Mouse (Mus musculus): ENCODE results near the gene 2010111I01Rik. TPM values are rescaled to one million over a fixed set of nuclear protein-coding genes. Genes with fewer than 3 reads are reported as not detected.
"Not testable (repeated sequence)": the region's sequence is repeated elsewhere in the genome, so short reads cannot be mapped to it uniquely, and the experiment has no call there.

Gene 2010111I01Rik
- polyA plus RNA-seq, 1 experiment, result 84.5 TPM

DNA sequence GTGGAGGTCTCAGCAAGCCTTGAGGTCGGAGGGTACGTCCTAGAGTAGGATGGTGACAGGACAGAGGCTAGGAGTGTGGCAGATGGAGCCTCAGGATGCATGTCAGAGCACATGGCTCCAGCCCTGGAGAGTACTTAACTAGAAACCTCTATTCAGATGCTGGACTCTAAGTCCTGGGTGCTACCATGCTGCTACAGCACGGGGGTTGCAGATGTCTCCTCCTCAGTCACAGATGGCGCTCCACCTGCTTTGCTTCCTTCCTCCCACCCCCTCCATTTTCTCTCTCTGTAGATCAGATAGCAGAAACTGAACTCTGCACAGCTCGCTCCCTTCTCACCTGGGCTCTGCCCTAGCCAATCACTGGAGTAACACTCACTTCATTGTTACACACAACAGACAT is 342.1 kb downstream of the 2010111I01Rik start:
- Histone ChIP-seq H3K27ac (ENCODE audit: insufficient read depth, low read depth, low read length) (no peak overlapping the region), H3K27me3 (replicated peaks; ENCODE audit: control insufficient read depth, insufficient read depth, low read length) (no peaks in the 10 kb centered on the region), H3K4me3 (ENCODE audit: insufficient read depth, low read depth, low read length) (no peak overlapping the region), H3K36me3 (ENCODE audit: control insufficient read depth, insufficient read depth, low read length) (no peaks in the 10 kb centered on the region), H3K4me1 (ENCODE audit: control insufficient read depth, insufficient read depth, low read length) (peaks cover 8% of the 10 kb centered on the region; the same call in 1 of the 2 replicates)
- TF ChIP-seq CTCF (conservative IDR thresholded peaks at IDR 0.05; ENCODE audit: insufficient read depth, insufficient read length, low read depth, low read length) (no peak), POLR2A (IDR thresholded peaks at IDR 0.05; ENCODE audit: low read depth, low read length) (no peak)
- WGBS, result 86% methylated on average over 5 of the region's 5 CpGs
- no peak for DNase-seq

- TF ChIP-seq POLR2A (IDR thresholded peaks at IDR 0.05; ENCODE audit: low read depth, low read length) (no peak), CTCF (conservative IDR thresholded peaks at IDR 0.05; ENCODE audit: insufficient read depth, insufficient read length, low read depth, low read length) (no peak)
- H3K4me1 ChIP-seq (ENCODE audit: control insufficient read depth, insufficient read depth, low read length), result peaks cover 21% of the 10 kb centered on the region
Measured at GRCm38 (mm10) chr13:63309563-63309962, 344.9 kb downstream of the 2010111I01Rik start.

GRCm38 (mm10) chr13:63311156-63311555 is 346.5 kb downstream of the 2010111I01Rik start:
- WGBS, result 37% methylated on average over 2 of the region's 2 CpGs
- peak; percentile 48 for DNase-seq
- Histone ChIP-seq H3K27ac (ENCODE audit: insufficient read depth, low read depth, low read length) (no peak overlapping the region), H3K4me1 (ENCODE audit: control insufficient read depth, insufficient read depth, low read length) (peaks cover 28% of the 10 kb centered on the region), H3K4me3 (ENCODE audit: insufficient read depth, low read depth, low read length) (no peak overlapping the region), H3K36me3 (ENCODE audit: control insufficient read depth, insufficient read depth, low read length) (no peaks in the 10 kb centered on the region), H3K27me3 (replicated peaks; ENCODE audit: control insufficient read depth, insufficient read depth, low read length) (no peaks in the 10 kb centered on the region)
- TF ChIP-seq CTCF (conservative IDR thresholded peaks at IDR 0.05; ENCODE audit: insufficient read depth, insufficient read length, low read depth, low read length), result no peak
- no peak for TF ChIP-seq POLR2A (IDR thresholded peaks at IDR 0.05; ENCODE audit: low read depth, low read length)

More at GRCm38 (mm10) chr13:63309563-63309962, 344.9 kb downstream of the 2010111I01Rik start:
- H3K36me3 ChIP-seq (ENCODE audit: control insufficient read depth, insufficient read depth, low read length), result no peaks in the 10 kb centered on the region
- no peak for DNase-seq
- 79% methylated on average over 3 of the region's 3 CpGs for WGBS
- no peak overlapping the region for H3K4me3 ChIP-seq (ENCODE audit: insufficient read depth, low read depth, low read length)
- H3K27me3 ChIP-seq (replicated peaks; ENCODE audit: control insufficient read depth, insufficient read depth, low read length), result no peaks in the 10 kb centered on the region
- no peak overlapping the region for H3K27ac ChIP-seq (ENCODE audit: insufficient read depth, low read depth, low read length)

- no peaks in the 10 kb centered on the region for H3K27me3 ChIP-seq (replicated peaks; ENCODE audit: control insufficient read depth, insufficient read depth, low read length)
- DNase-seq, result peak; percentile 77
- no peaks in the 10 kb centered on the region for H3K36me3 ChIP-seq (ENCODE audit: control insufficient read depth, insufficient read depth, low read length)
- 65% methylated on average over 1 of the region's 1 CpGs for WGBS
- no peak for TF ChIP-seq CTCF (conservative IDR thresholded peaks at IDR 0.05; ENCODE audit: insufficient read depth, insufficient read length, low read depth, low read length)
- no peak for TF ChIP-seq POLR2A (IDR thresholded peaks at IDR 0.05; ENCODE audit: low read depth, low read length)
- peak overlapping the region; percentile 15; the same call in 1 of the 2 replicates for H3K27ac ChIP-seq (ENCODE audit: insufficient read depth, low read depth, low read length)
- peaks cover 28% of the 10 kb centered on the region for H3K4me1 ChIP-seq (ENCODE audit: control insufficient read depth, insufficient read depth, low read length)
- no peak overlapping the region for H3K4me3 ChIP-seq (ENCODE audit: insufficient read depth, low read depth, low read length)
Measured at GRCm38 (mm10) chr13:63313247-63313646, 348.6 kb downstream of the 2010111I01Rik start.

DNA sequence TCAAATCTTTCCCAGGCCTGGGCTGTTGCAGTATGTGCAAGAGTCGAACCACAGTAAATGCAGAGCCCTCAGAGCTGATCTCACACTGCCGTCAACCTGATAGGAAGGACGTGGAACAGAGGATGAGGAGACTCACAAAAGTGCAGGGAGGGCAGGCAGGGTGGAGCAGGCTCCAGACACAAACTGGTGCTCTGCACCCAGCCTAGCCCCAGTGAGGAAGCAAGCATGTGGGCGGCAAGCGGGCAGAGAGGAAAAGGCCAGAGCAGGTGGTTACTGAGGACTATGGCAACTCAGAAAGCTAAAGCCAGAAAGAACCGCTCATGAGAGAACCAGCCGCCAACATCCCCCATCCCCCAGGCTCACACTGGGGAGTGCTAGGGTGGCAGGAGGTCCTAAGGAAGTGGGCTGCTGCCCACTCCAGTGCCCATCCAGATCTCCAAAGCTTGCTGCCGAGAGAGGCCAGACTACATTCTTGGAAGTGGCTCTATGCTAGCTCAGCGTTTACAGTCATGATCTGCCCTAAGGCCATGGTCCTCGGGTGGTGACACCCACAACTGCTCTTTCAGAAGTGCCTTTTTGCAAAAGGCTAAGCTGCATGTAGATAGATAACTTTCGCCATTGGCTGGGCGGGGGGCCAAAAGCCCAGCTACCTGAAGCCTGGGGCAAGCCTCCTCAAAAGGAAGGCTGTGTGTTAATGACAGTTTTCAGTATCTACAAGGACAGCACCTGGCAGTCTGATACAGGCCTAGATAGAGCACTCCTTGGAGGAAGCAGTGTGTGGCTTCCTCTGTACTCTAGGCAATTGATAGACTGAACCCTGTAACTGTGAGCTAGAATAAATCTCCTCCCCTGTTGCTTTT is 349.3 kb downstream of the 2010111I01Rik start:
- Histone ChIP-seq H3K4me1 (ENCODE audit: control insufficient read depth, insufficient read depth, low read length) (peaks cover 28% of the 10 kb centered on the region), H3K27me3 (replicated peaks; ENCODE audit: control insufficient read depth, insufficient read depth, low read length) (no peaks in the 10 kb centered on the region), H3K4me3 (ENCODE audit: insufficient read depth, low read depth, low read length) (no peak overlapping the region), H3K36me3 (ENCODE audit: control insufficient read depth, insufficient read depth, low read length) (no peaks in the 10 kb centered on the region), H3K27ac (ENCODE audit: insufficient read depth, low read depth, low read length) (no peak overlapping the region)
- 50% methylated on average over 12 of the region's 12 CpGs for WGBS
- TF ChIP-seq POLR2A (IDR thresholded peaks at IDR 0.05; ENCODE audit: low read depth, low read length) (no peak), CTCF (conservative IDR thresholded peaks at IDR 0.05; ENCODE audit: insufficient read depth, insufficient read length, low read depth, low read length) (no peak)
- DNase-seq, result peak; percentile 46

DNA sequence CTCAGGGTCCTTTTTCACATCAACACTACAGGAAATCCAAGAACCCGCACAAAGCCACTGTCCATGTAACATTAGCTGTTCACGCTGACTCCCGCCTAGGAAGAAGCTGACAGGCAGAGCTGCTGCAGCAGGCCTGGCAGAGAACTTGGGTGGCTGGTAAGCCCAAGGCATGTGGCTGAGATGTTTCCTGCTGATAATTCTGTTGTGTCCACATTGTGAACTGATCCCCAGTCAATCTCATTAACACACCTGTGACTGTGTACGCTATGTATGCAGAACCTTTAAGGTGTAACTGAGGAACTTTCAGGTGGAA is 349.9 kb downstream of the 2010111I01Rik start:
- H3K4me3 ChIP-seq (ENCODE audit: insufficient read depth, low read depth, low read length), result no peak overlapping the region
- no peaks in the 10 kb centered on the region for H3K36me3 ChIP-seq (ENCODE audit: control insufficient read depth, insufficient read depth, low read length)
- H3K4me1 ChIP-seq (ENCODE audit: control insufficient read depth, insufficient read depth, low read length), result peaks cover 28% of the 10 kb centered on the region
- H3K27me3 ChIP-seq (replicated peaks; ENCODE audit: control insufficient read depth, insufficient read depth, low read length), result no peaks in the 10 kb centered on the region
- no peak overlapping the region for H3K27ac ChIP-seq (ENCODE audit: insufficient read depth, low read depth, low read length)
- TF ChIP-seq POLR2A (IDR thresholded peaks at IDR 0.05; ENCODE audit: low read depth, low read length) (no peak), CTCF (conservative IDR thresholded peaks at IDR 0.05; ENCODE audit: insufficient read depth, insufficient read length, low read depth, low read length) (no peak)
- peak; percentile 46 for DNase-seq
- WGBS, result 68% methylated on average over 4 of the region's 4 CpGs

DNA sequence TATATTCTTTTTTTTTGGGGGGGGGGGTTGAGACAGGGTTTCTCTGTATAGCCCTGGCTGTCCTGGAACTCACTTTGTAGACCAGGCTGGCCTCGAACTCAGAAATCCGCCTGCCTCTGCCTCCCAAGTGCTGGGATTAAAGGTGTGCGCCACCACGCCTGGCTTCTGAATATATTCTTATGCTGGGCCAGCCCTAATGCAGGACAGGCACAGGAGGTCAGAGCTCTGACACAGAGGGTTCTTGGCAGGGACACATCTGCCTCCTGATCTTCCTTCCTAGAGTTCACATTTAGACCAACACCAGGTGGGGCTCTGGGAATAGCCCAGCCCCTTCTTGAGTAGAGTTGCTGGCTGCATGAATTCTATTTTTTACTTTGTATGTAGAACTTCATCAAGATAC is 350.4 kb downstream of the 2010111I01Rik start:
- not testable (repeated sequence) for H3K27ac ChIP-seq (ENCODE audit: insufficient read depth, low read depth, low read length); H3K36me3 ChIP-seq (ENCODE audit: control insufficient read depth, insufficient read depth, low read length); H3K27me3 ChIP-seq (replicated peaks; ENCODE audit: control insufficient read depth, insufficient read depth, low read length); H3K4me3 ChIP-seq (ENCODE audit: insufficient read depth, low read depth, low read length)
- DNase-seq, result peak; percentile 42
- H3K4me1 ChIP-seq (ENCODE audit: control insufficient read depth, insufficient read depth, low read length), result peaks cover 28% of the 10 kb centered on the region
- 92% methylated on average over 4 of the region's 4 CpGs for WGBS

Measured in kidney, adult 2 months (tissue).